Mouse (Mus musculus): ENCODE measurements at regions not wholly inside any gene's neighbourhood (a gene's known extent, or its start where the extent isn't known, plus 50 kb on each side); places are given as distances from the start of the nearest gene placed in this dataset.

GRCm38 (mm10) chr17:9150654-9151053, 162.5 kb downstream of the 1700010I14Rik start:
- Histone ChIP-seq H3K4me2 (replicated peaks; ENCODE audit: low read depth, low read length, severe bottlenecking) (no peak overlapping the region), H3K27me3 (ENCODE audit: control insufficient read depth, insufficient read depth, low read length) (no peaks in the 10 kb centered on the region), H3K27ac (replicated peaks; ENCODE audit: low read depth, low read length) (no peak overlapping the region), H3K36me3 (ENCODE audit: control insufficient read depth, insufficient read depth, low read length) (no peaks in the 10 kb centered on the region), H3K4me3 (replicated peaks; ENCODE audit: low read length) (no peak overlapping the region), H3K9ac (ENCODE audit: low read depth, low read length, severe bottlenecking) (no peak overlapping the region), H3K9me3 (ENCODE audit: control insufficient read depth, low read length) (no peaks in the 10 kb centered on the region), H3K4me1 (ENCODE audit: control insufficient read depth, insufficient read depth, low read length) (no peaks in the 10 kb centered on the region)
- no peak for TF ChIP-seq POLR2A (IDR thresholded peaks at IDR 0.05; ENCODE audit: borderline replicate concordance, extremely low read depth, insufficient read depth, insufficient read length)
- DNase-seq (ENCODE audit: low spot score) (no peak), ATAC-seq (ENCODE audit: low FRiP score, low read depth) (no peak)
- WGBS: 95% methylated on average over 1 of the region's 1 CpGs

GRCm38 (mm10) chr17:9162148-9162547, 174.0 kb downstream of the 1700010I14Rik start:
- Histone ChIP-seq H3K27ac (replicated peaks; ENCODE audit: low read depth, low read length) (no peak overlapping the region), H3K9ac (ENCODE audit: low read depth, low read length, severe bottlenecking) (no peak overlapping the region), H3K4me1 (ENCODE audit: control insufficient read depth, insufficient read depth, low read length) (no peaks in the 10 kb centered on the region; the same call in 1 of the 2 replicates), H3K9me3 (ENCODE audit: control insufficient read depth, low read length) (no peaks in the 10 kb centered on the region), H3K4me2 (replicated peaks; ENCODE audit: low read depth, low read length, severe bottlenecking) (no peak overlapping the region), H3K27me3 (ENCODE audit: control insufficient read depth, insufficient read depth, low read length) (no peaks in the 10 kb centered on the region), H3K4me3 (replicated peaks; ENCODE audit: low read length) (no peak overlapping the region), H3K36me3 (ENCODE audit: control insufficient read depth, insufficient read depth, low read length) (no peaks in the 10 kb centered on the region)
- no peak for ATAC-seq (ENCODE audit: low FRiP score, low read depth)
- no peak for DNase-seq (ENCODE audit: low spot score)
- no peak for TF ChIP-seq POLR2A (IDR thresholded peaks at IDR 0.05; ENCODE audit: borderline replicate concordance, extremely low read depth, insufficient read depth, insufficient read length)
- WGBS: 80% methylated on average over 6 of the region's 6 CpGs

- H3K9me3 ChIP-seq (ENCODE audit: control insufficient read depth, low read length): no peaks in the 10 kb centered on the region
- H3K4me2 ChIP-seq (replicated peaks; ENCODE audit: low read depth, low read length, severe bottlenecking): no peak overlapping the region
- no peaks in the 10 kb centered on the region for H3K27me3 ChIP-seq (ENCODE audit: control insufficient read depth, insufficient read depth, low read length)
- no peak overlapping the region for H3K27ac ChIP-seq (replicated peaks; ENCODE audit: low read depth, low read length)
- no peaks in the 10 kb centered on the region for H3K36me3 ChIP-seq (ENCODE audit: control insufficient read depth, insufficient read depth, low read length)
- no peak overlapping the region for H3K4me3 ChIP-seq (replicated peaks; ENCODE audit: low read length)
- peaks cover 3% of the 10 kb centered on the region for H3K4me1 ChIP-seq (ENCODE audit: control insufficient read depth, insufficient read depth, low read length)
- no peak for TF ChIP-seq POLR2A (IDR thresholded peaks at IDR 0.05; ENCODE audit: borderline replicate concordance, extremely low read depth, insufficient read depth, insufficient read length)
- H3K9ac ChIP-seq (ENCODE audit: low read depth, low read length, severe bottlenecking): no peak overlapping the region
- DNase-seq (ENCODE audit: low spot score) (no peak), ATAC-seq (ENCODE audit: low FRiP score, low read depth) (no peak)
- WGBS: 89% methylated on average over 5 of the region's 5 CpGs
These were observed 174.5 kb downstream of the 1700010I14Rik start for GRCm38 (mm10) chr17:9162676-9163075.

- TF ChIP-seq POLR2A (IDR thresholded peaks at IDR 0.05; ENCODE audit: borderline replicate concordance, extremely low read depth, insufficient read depth, insufficient read length): no peak
- Histone ChIP-seq H3K4me2 (replicated peaks; ENCODE audit: low read depth, low read length, severe bottlenecking) (no peak overlapping the region), H3K4me3 (replicated peaks; ENCODE audit: low read length) (no peak overlapping the region), H3K36me3 (ENCODE audit: control insufficient read depth, insufficient read depth, low read length) (no peaks in the 10 kb centered on the region), H3K27ac (replicated peaks; ENCODE audit: low read depth, low read length) (no peak overlapping the region), H3K9me3 (ENCODE audit: control insufficient read depth, low read length) (no peaks in the 10 kb centered on the region), H3K4me1 (ENCODE audit: control insufficient read depth, insufficient read depth, low read length) (peaks cover 9% of the 10 kb centered on the region), H3K27me3 (ENCODE audit: control insufficient read depth, insufficient read depth, low read length) (no peaks in the 10 kb centered on the region), H3K9ac (ENCODE audit: low read depth, low read length, severe bottlenecking) (no peak overlapping the region)
- WGBS: 93% methylated on average over 3 of the region's 3 CpGs
- DNase-seq (ENCODE audit: low spot score): no peak
- no peak for ATAC-seq (ENCODE audit: low FRiP score, low read depth)
These were observed 175.2 kb downstream of the 1700010I14Rik start for GRCm38 (mm10) chr17:9163285-9163684.

GRCm38 (mm10) chr17:9164501-9164900, 176.4 kb downstream of the 1700010I14Rik start:
- H3K9ac ChIP-seq (ENCODE audit: low read depth, low read length, severe bottlenecking): no peak overlapping the region
- TF ChIP-seq POLR2A (IDR thresholded peaks at IDR 0.05; ENCODE audit: borderline replicate concordance, extremely low read depth, insufficient read depth, insufficient read length): no peak
- no peak overlapping the region for H3K4me3 ChIP-seq (replicated peaks; ENCODE audit: low read length)
- H3K4me2 ChIP-seq (replicated peaks; ENCODE audit: low read depth, low read length, severe bottlenecking): no peak overlapping the region
- WGBS: 89% methylated on average over 5 of the region's 5 CpGs
- DNase-seq (ENCODE audit: low spot score) (no peak), ATAC-seq (ENCODE audit: low FRiP score, low read depth) (no peak)
- no peaks in the 10 kb centered on the region for H3K27me3 ChIP-seq (ENCODE audit: control insufficient read depth, insufficient read depth, low read length)
- H3K36me3 ChIP-seq (ENCODE audit: control insufficient read depth, insufficient read depth, low read length): no peaks in the 10 kb centered on the region
- no peaks in the 10 kb centered on the region for H3K9me3 ChIP-seq (ENCODE audit: control insufficient read depth, low read length)
- H3K4me1 ChIP-seq (ENCODE audit: control insufficient read depth, insufficient read depth, low read length): peaks cover 10% of the 10 kb centered on the region
- no peak overlapping the region for H3K27ac ChIP-seq (replicated peaks; ENCODE audit: low read depth, low read length)

- ATAC-seq (ENCODE audit: low FRiP score, low read depth): no peak
- H3K9me3 ChIP-seq (ENCODE audit: control insufficient read depth, low read length): no peaks in the 10 kb centered on the region
These were observed 179.0 kb downstream of the 1700010I14Rik start for GRCm38 (mm10) chr17:9167161-9167560.

More at GRCm38 (mm10) chr17:9167161-9167560, 179.0 kb downstream of the 1700010I14Rik start:
- 6% methylated on average over 10 of the region's 10 CpGs for WGBS
- DNase-seq (ENCODE audit: low spot score): peak; percentile 54
- H3K27ac ChIP-seq (replicated peaks; ENCODE audit: low read depth, low read length): no peak overlapping the region
- H3K4me1 ChIP-seq (ENCODE audit: control insufficient read depth, insufficient read depth, low read length): peaks cover 10% of the 10 kb centered on the region
- peak overlapping the region; percentile 28 for H3K4me3 ChIP-seq (replicated peaks; ENCODE audit: low read length)
- no peaks in the 10 kb centered on the region for H3K27me3 ChIP-seq (ENCODE audit: control insufficient read depth, insufficient read depth, low read length)
- peak overlapping the region; percentile 41 for H3K9ac ChIP-seq (ENCODE audit: low read depth, low read length, severe bottlenecking)
- no peak for TF ChIP-seq POLR2A (IDR thresholded peaks at IDR 0.05; ENCODE audit: borderline replicate concordance, extremely low read depth, insufficient read depth, insufficient read length)
- H3K4me2 ChIP-seq (replicated peaks; ENCODE audit: low read depth, low read length, severe bottlenecking): peak overlapping the region; percentile 73
- H3K36me3 ChIP-seq (ENCODE audit: control insufficient read depth, insufficient read depth, low read length): no peaks in the 10 kb centered on the region

All from limb, embryonic 14.5 days (tissue).